Mouse (Mus musculus) C2C12 (cell line): Measurements from ENCODE around the gene Wdr91.
A peak's percentile ranks its signal among the peaks of the same experiment; 100 is the strongest.

ENCODE experiments used
- CTCF ChIP-seq: IDR thresholded peaks from one replicate; pipeline ENCODE4 v1.5.1; 2011; ENCODE audit not compliant: control insufficient read depth, insufficient read depth, insufficient read length
- FOSL1 ChIP-seq: IDR thresholded peaks from one replicate; pipeline ENCODE4 v1.8.0; 2011; ENCODE audit warnings: mild to moderate bottlenecking, low read length; ENCODE audit not compliant: poor library complexity, insufficient read depth, severe bottlenecking
- MAX ChIP-seq: IDR thresholded peaks from one replicate; pipeline ENCODE4 v1.6.1; 2011; ENCODE audit warnings: mild to moderate bottlenecking, control low read depth
- MYOD1 ChIP-seq: IDR thresholded peaks from one replicate; pipeline ENCODE4 v1.6.1; 2011; ENCODE audit warnings: low read depth; ENCODE audit not compliant: control insufficient read depth, insufficient read length

- TF ChIP-seq CTCF (peak; percentile 66), FOSL1 (no peak), MYOD1 (no peak), MAX (no peak)
Measured at GRCm38 (mm10) chr6:34927156-34927555, 16.5 kb upstream of the Wdr91 start.
